Mouse (Mus musculus) megakaryocyte, embryonic 14.5 days (primary cell): ENCODE measurements around the gene Creld2. TPM values are rescaled to one million over a fixed set of nuclear protein-coding genes. Genes with fewer than 3 reads are reported as not detected.

Experiments used
- H3K27me3 ChIP-seq: replicated peaks from 2 replicates; pipeline ENCODE3; 2012; ENCODE audit warnings: inconsistent platforms
- H3K36me3 ChIP-seq: replicated peaks from 2 replicates; pipeline ENCODE3; 2012; ENCODE audit warnings: low read length, inconsistent platforms, mixed read lengths
- H3K4me1 ChIP-seq: 2 replicates; pipeline ENCODE4 v1.6.1; 2012; ENCODE audit warnings: inconsistent platforms
- H3K4me3 ChIP-seq: replicated peaks from 2 replicates; pipeline ENCODE3; 2012; ENCODE audit warnings: moderate library complexity, mild to moderate bottlenecking, inconsistent platforms
- H3K9me3 ChIP-seq: 2 replicates; pipeline ENCODE4 v1.6.1; 2012; ENCODE audit warnings: inconsistent platforms
- FLI1 ChIP-seq: IDR thresholded peaks from 2 replicates; pipeline ENCODE4 v1.6.1; 2012; ENCODE audit warnings: low read length, inconsistent platforms, mixed read lengths
- GATA1 ChIP-seq: IDR thresholded peaks from 3 replicates; pipeline ENCODE4 v1.6.1; 2012; ENCODE audit warnings: mixed read lengths, low read length, inconsistent platforms, borderline replicate concordance
- polyA plus RNA-seq: library from polyadenylated mRNA; stranded (reverse); fragments of >175 nt; gene quantifications from 2 replicates; pipeline ENCODE4 v1.2.3, GENCODE M21; 2012; ENCODE audit warnings: low replicate concordance; ENCODE audit not compliant: insufficient read depth

The Creld2 gene
- polyA plus RNA-seq, 1 experiment: 51.3 TPM

- H3K4me3 ChIP-seq: no peak overlapping the region
- no peak for TF ChIP-seq FLI1
- TF ChIP-seq GATA1: no peak
- peaks cover 22% of the 10 kb centered on the region for H3K4me1 ChIP-seq
- peaks cover under 1% of the 10 kb centered on the region for H3K9me3 ChIP-seq
- H3K36me3 ChIP-seq: no peaks in the 10 kb centered on the region
- H3K27me3 ChIP-seq: peaks cover 87% of the 10 kb centered on the region
These were observed 31.6 kb downstream of the Creld2 start for GRCm38 (mm10) chr15:88851076-88851475.

GRCm38 (mm10) chr15:88851507-88852149, 32.2 kb downstream of the Creld2 start:
- peaks cover 86% of the 10 kb centered on the region for H3K27me3 ChIP-seq
- H3K9me3 ChIP-seq: no peaks in the 10 kb centered on the region
- TF ChIP-seq FLI1 (no peak), GATA1 (no peak)
- H3K4me3 ChIP-seq: no peak overlapping the region
- no peaks in the 10 kb centered on the region for H3K36me3 ChIP-seq
- peaks cover 24% of the 10 kb centered on the region for H3K4me1 ChIP-seq

GRCm38 (mm10) chr15:88853106-88853505, 33.7 kb downstream of the Creld2 start:
- Histone ChIP-seq H3K9me3 (no peaks in the 10 kb centered on the region), H3K27me3 (peaks cover 87% of the 10 kb centered on the region), H3K36me3 (no peaks in the 10 kb centered on the region), H3K4me3 (no peak overlapping the region), H3K4me1 (peaks cover 25% of the 10 kb centered on the region)
- TF ChIP-seq GATA1 (no peak), FLI1 (no peak)

- TF ChIP-seq FLI1 (no peak), GATA1 (no peak)
- H3K36me3 ChIP-seq: no peaks in the 10 kb centered on the region
- H3K4me1 ChIP-seq: peaks cover 28% of the 10 kb centered on the region
These were observed 34.9 kb downstream of the Creld2 start for GRCm38 (mm10) chr15:88854119-88854968.

GRCm38 (mm10) chr15:88854969-88855830, 35.8 kb downstream of the Creld2 start:
- Histone ChIP-seq H3K27me3 (peaks cover 88% of the 10 kb centered on the region), H3K9me3 (no peaks in the 10 kb centered on the region), H3K36me3 (no peaks in the 10 kb centered on the region), H3K4me1 (peaks cover 29% of the 10 kb centered on the region), H3K4me3 (peak overlapping the region; percentile 67)
- TF ChIP-seq GATA1 (no peak), FLI1 (no peak)

More at GRCm38 (mm10) chr15:88854119-88854968, 34.9 kb downstream of the Creld2 start:
- H3K27me3 ChIP-seq: peaks cover 88% of the 10 kb centered on the region
- no peaks in the 10 kb centered on the region for H3K9me3 ChIP-seq
- peak overlapping the region; percentile 65 for H3K4me3 ChIP-seq

GRCm38 (mm10) chr15:88855896-88856417, 36.5 kb downstream of the Creld2 start:
- no peaks in the 10 kb centered on the region for H3K36me3 ChIP-seq
- H3K4me3 ChIP-seq: no peak overlapping the region
- no peaks in the 10 kb centered on the region for H3K9me3 ChIP-seq
- no peak for TF ChIP-seq GATA1
- TF ChIP-seq FLI1: no peak
- peaks cover 84% of the 10 kb centered on the region for H3K27me3 ChIP-seq
- H3K4me1 ChIP-seq: peaks cover 32% of the 10 kb centered on the region

GRCm38 (mm10) chr15:88856613-88857012, 37.2 kb downstream of the Creld2 start:
- Histone ChIP-seq H3K4me1 (peaks cover 39% of the 10 kb centered on the region), H3K9me3 (no peaks in the 10 kb centered on the region), H3K27me3 (peaks cover 77% of the 10 kb centered on the region), H3K36me3 (no peaks in the 10 kb centered on the region), H3K4me3 (no peak overlapping the region)
- TF ChIP-seq FLI1: no peak
- no peak for TF ChIP-seq GATA1

- no peaks in the 10 kb centered on the region for H3K36me3 ChIP-seq
- peaks cover 41% of the 10 kb centered on the region for H3K4me1 ChIP-seq
- no peak overlapping the region for H3K4me3 ChIP-seq
- H3K27me3 ChIP-seq: peaks cover 69% of the 10 kb centered on the region
- no peaks in the 10 kb centered on the region for H3K9me3 ChIP-seq
- no peak for TF ChIP-seq FLI1
- no peak for TF ChIP-seq GATA1
These were observed 37.9 kb downstream of the Creld2 start for GRCm38 (mm10) chr15:88857361-88857760.

GRCm38 (mm10) chr15:88858141-88858541, 38.7 kb downstream of the Creld2 start:
- Histone ChIP-seq H3K4me3 (no peak overlapping the region), H3K27me3 (peaks cover 62% of the 10 kb centered on the region), H3K36me3 (no peaks in the 10 kb centered on the region), H3K4me1 (peaks cover 49% of the 10 kb centered on the region), H3K9me3 (no peaks in the 10 kb centered on the region)
- TF ChIP-seq GATA1: no peak
- no peak for TF ChIP-seq FLI1

GRCm38 (mm10) chr15:88858707-88859106, 39.3 kb downstream of the Creld2 start:
- Histone ChIP-seq H3K4me3 (no peak overlapping the region), H3K36me3 (no peaks in the 10 kb centered on the region), H3K9me3 (no peaks in the 10 kb centered on the region), H3K27me3 (peaks cover 56% of the 10 kb centered on the region), H3K4me1 (peaks cover 55% of the 10 kb centered on the region)
- TF ChIP-seq GATA1 (no peak), FLI1 (no peak)
